Mouse (Mus musculus): ENCODE data around the gene Ensa. TPM values are rescaled to one million over a fixed set of nuclear protein-coding genes. Genes with fewer than 3 reads are reported as not detected.

The Ensa gene
- polyA plus RNA-seq, 1 experiment from 2014 or later: 131 TPM

- no peak overlapping the region for H3K4me2 ChIP-seq (ENCODE audit: low read length)
- no peak overlapping the region for H3K9ac ChIP-seq (ENCODE audit: low read depth, low read length)
- no peak overlapping the region for H3K27ac ChIP-seq (ENCODE audit: low read length)
- H3K36me3 ChIP-seq (ENCODE audit: control insufficient read depth, insufficient read depth, low read length): 0 out of 2 replicates have a peak, but pooled peaks cover 2% of the 10 kb centered on the region
- no peaks in the 10 kb centered on the region for H3K27me3 ChIP-seq (ENCODE audit: control insufficient read depth, insufficient read depth, low read depth, low read length)
- no peak overlapping the region for H3K4me3 ChIP-seq (ENCODE audit: low read depth, low read length)
- no peaks in the 10 kb centered on the region for H3K9me3 ChIP-seq (replicated peaks; ENCODE audit: control insufficient read depth, low read length, poor library complexity, severe bottlenecking)
- ATAC-seq: no peak
- H3K4me1 ChIP-seq (ENCODE audit: control insufficient read depth, insufficient read depth, low read length): peaks cover 9% of the 10 kb centered on the region
- 40% methylated on average over 3 of the region's 3 CpGs for WGBS
These were observed 47.7 kb downstream of the Ensa start for GRCm38 (mm10) chr3:95672461-95672860.

DNA sequence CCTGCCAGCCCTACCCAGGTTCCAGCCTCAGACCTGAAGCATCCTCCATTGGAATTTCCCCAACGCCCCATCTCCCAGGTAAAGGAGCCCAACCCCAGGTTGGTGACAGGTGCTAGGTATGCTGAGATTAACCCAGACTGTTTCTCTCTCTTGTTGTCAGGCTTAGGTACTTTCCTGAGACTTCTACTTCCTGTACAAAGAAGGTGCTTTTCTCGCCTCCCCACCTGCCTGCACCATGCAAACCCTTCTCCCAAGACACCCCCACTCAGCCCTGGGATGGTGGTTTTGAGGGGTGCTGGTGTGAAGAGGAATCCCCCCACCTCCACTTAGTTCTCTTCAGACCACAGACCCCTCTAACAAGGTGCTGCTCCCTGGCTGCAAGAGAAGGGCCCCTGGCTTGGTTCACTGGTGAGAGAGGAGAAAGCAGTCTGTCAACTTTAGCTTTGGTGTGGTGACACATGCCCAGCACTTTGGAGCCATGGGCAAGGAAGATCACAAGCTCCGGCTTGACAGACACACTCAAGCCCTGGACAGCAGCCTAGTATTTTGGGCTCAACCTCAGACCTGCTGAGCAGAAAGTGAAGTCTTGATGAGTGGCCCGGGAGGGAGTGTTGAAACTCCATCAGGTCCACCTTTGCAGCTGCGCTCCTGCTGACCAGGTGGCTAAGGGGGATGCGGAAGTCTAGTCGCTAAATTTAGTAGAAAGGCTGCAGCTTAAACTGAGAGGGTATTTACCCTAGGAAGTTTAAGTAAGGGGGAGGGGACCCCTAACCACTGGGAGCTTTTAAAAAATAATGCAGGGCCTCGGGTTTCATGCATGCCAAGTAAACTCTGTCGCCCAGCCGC is 48.3 kb downstream of the Ensa start:
- Histone ChIP-seq H3K9ac (ENCODE audit: low read depth, low read length) (no peak overlapping the region), H3K27ac (ENCODE audit: low read length) (no peak overlapping the region), H3K4me3 (ENCODE audit: low read depth, low read length) (no peak overlapping the region), H3K4me2 (ENCODE audit: low read length) (no peak overlapping the region), H3K9me3 (replicated peaks; ENCODE audit: control insufficient read depth, low read length, poor library complexity, severe bottlenecking) (no peaks in the 10 kb centered on the region), H3K36me3 (ENCODE audit: control insufficient read depth, insufficient read depth, low read length) (0 out of 2 replicates have a peak, but pooled peaks cover 2% of the 10 kb centered on the region), H3K4me1 (ENCODE audit: control insufficient read depth, insufficient read depth, low read length) (peaks cover 4% of the 10 kb centered on the region), H3K27me3 (ENCODE audit: control insufficient read depth, insufficient read depth, low read depth, low read length) (no peaks in the 10 kb centered on the region)
- no peak for ATAC-seq
- WGBS: 59% methylated on average over 10 of the region's 10 CpGs

DNA sequence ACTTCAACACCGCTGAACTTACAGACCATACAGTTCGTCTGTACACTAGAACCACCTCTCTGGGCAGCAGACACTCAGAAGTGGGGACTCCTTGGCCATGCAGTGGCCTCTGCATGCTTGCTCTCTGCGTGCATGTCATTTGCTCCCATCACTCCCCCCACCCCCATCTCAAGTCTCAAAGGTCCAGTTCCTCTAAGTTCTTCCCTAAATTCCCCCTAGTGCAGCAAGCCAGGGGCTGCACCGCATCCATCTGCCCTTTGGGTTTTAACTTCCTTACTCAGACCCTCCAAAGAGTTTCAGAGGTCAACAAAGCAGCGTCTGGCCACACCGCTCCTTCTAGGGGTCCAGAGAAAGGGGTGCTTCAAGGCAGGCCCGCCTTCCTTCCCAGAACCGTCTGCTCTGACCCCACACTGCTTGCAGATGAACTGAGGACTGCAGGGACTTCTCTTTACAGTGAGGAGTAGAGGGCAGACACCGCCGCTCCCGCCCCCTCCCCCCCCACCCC is 49.0 kb downstream of the Ensa start:
- Histone ChIP-seq H3K36me3 (ENCODE audit: control insufficient read depth, insufficient read depth, low read length) (0 out of 2 replicates have a peak, but pooled peaks cover 2% of the 10 kb centered on the region), H3K9me3 (replicated peaks; ENCODE audit: control insufficient read depth, low read length, poor library complexity, severe bottlenecking) (no peaks in the 10 kb centered on the region), H3K9ac (ENCODE audit: low read depth, low read length) (no peak overlapping the region), H3K27me3 (ENCODE audit: control insufficient read depth, insufficient read depth, low read depth, low read length) (no peaks in the 10 kb centered on the region), H3K27ac (ENCODE audit: low read length) (no peak overlapping the region), H3K4me3 (ENCODE audit: low read depth, low read length) (no peak overlapping the region), H3K4me1 (ENCODE audit: control insufficient read depth, insufficient read depth, low read length) (peaks cover 4% of the 10 kb centered on the region; the same call in 1 of the 2 replicates), H3K4me2 (ENCODE audit: low read length) (no peak overlapping the region)
- 29% methylated on average over 11 of the region's 11 CpGs for WGBS
- ATAC-seq: no peak

DNA sequence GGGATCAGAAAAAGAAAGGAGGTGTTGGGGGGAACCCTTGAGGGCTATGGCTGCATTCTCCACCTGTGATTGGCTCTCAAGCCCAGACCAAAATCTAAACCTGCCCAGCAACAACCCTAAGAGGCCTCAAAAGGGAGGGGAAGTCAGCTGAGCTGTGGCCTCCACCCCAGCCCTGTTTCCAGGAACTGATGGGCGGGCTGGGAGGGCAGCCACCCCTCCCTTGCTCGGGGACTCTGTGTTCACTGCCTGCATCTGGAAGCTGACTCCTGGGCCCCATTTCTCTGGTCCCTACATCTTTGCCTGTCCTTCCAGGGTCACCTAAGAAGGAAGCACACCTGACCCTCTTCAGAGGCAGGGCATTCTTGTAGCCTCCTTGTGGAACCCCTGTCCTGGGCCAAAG is 49.4 kb downstream of the Ensa start:
- WGBS: 34% methylated on average over 2 of the region's 2 CpGs
- Histone ChIP-seq H3K9ac (ENCODE audit: low read depth, low read length) (no peak overlapping the region), H3K36me3 (ENCODE audit: control insufficient read depth, insufficient read depth, low read length) (0 out of 2 replicates have a peak, but pooled peaks cover 2% of the 10 kb centered on the region), H3K4me2 (ENCODE audit: low read length) (no peak overlapping the region), H3K4me3 (ENCODE audit: low read depth, low read length) (no peak overlapping the region), H3K9me3 (replicated peaks; ENCODE audit: control insufficient read depth, low read length, poor library complexity, severe bottlenecking) (no peaks in the 10 kb centered on the region), H3K4me1 (ENCODE audit: control insufficient read depth, insufficient read depth, low read length) (peaks cover 4% of the 10 kb centered on the region; the same call in 1 of the 2 replicates), H3K27ac (ENCODE audit: low read length) (peak overlapping the region; percentile 24; the same call in 1 of the 2 replicates), H3K27me3 (ENCODE audit: control insufficient read depth, insufficient read depth, low read depth, low read length) (no peaks in the 10 kb centered on the region)
- ATAC-seq: no peak

DNA sequence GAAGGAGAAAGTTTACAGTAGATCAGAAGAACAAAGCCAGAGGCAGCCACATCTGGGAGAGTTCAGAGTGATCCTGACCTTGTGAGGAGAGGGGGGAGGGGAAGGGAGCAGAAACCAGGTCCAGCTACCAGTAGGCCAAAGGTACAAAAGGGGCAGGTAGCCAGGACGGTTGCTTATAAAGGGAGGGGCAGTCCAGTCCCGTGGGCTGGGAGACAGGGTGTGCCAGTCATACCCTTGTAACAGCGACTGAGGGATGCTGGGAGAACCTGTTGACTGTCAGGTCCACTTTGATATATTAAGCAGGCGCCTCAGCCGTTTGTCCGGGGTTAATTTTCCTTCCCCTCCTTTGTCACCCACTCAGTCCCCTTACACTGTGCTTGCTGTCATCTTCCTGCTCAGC is 50.0 kb downstream of the Ensa start:
- WGBS: 36% methylated on average over 6 of the region's 6 CpGs
- H3K4me2 ChIP-seq (ENCODE audit: low read length): no peak overlapping the region
- no peaks in the 10 kb centered on the region for H3K9me3 ChIP-seq (replicated peaks; ENCODE audit: control insufficient read depth, low read length, poor library complexity, severe bottlenecking)
- H3K27me3 ChIP-seq (ENCODE audit: control insufficient read depth, insufficient read depth, low read depth, low read length): no peaks in the 10 kb centered on the region
- H3K36me3 ChIP-seq (ENCODE audit: control insufficient read depth, insufficient read depth, low read length): 0 out of 2 replicates have a peak, but pooled peaks cover 2% of the 10 kb centered on the region
- no peak overlapping the region for H3K4me3 ChIP-seq (ENCODE audit: low read depth, low read length)
- H3K9ac ChIP-seq (ENCODE audit: low read depth, low read length): no peak overlapping the region
- H3K27ac ChIP-seq (ENCODE audit: low read length): peak overlapping the region; percentile 49
- H3K4me1 ChIP-seq (ENCODE audit: control insufficient read depth, insufficient read depth, low read length): peaks cover 4% of the 10 kb centered on the region; the same call in 1 of the 2 replicates
- no peak for ATAC-seq

- 0 out of 2 replicates have a peak, but pooled peaks cover 2% of the 10 kb centered on the region for H3K36me3 ChIP-seq (ENCODE audit: control insufficient read depth, insufficient read depth, low read length)
- 28% methylated on average over 8 of the region's 8 CpGs for WGBS
- ATAC-seq: no peak
- no peak overlapping the region for H3K4me3 ChIP-seq (ENCODE audit: low read depth, low read length)
- H3K4me2 ChIP-seq (ENCODE audit: low read length): no peak overlapping the region
- no peaks in the 10 kb centered on the region for H3K27me3 ChIP-seq (ENCODE audit: control insufficient read depth, insufficient read depth, low read depth, low read length)
- peak overlapping the region; percentile 49 for H3K27ac ChIP-seq (ENCODE audit: low read length)
- no peaks in the 10 kb centered on the region for H3K9me3 ChIP-seq (replicated peaks; ENCODE audit: control insufficient read depth, low read length, poor library complexity, severe bottlenecking)
- H3K4me1 ChIP-seq (ENCODE audit: control insufficient read depth, insufficient read depth, low read length): peaks cover 4% of the 10 kb centered on the region; the same call in 1 of the 2 replicates
- no peak overlapping the region for H3K9ac ChIP-seq (ENCODE audit: low read depth, low read length)
These were observed 50.7 kb downstream of the Ensa start for GRCm38 (mm10) chr3:95675301-95676092.

- peaks cover 4% of the 10 kb centered on the region; the same call in 1 of the 2 replicates for H3K4me1 ChIP-seq (ENCODE audit: control insufficient read depth, insufficient read depth, low read length)
- H3K4me3 ChIP-seq (ENCODE audit: low read depth, low read length): no peak overlapping the region
- H3K36me3 ChIP-seq (ENCODE audit: control insufficient read depth, insufficient read depth, low read length): 0 out of 2 replicates have a peak, but pooled peaks cover 2% of the 10 kb centered on the region
- H3K9ac ChIP-seq (ENCODE audit: low read depth, low read length): no peak overlapping the region
- H3K9me3 ChIP-seq (replicated peaks; ENCODE audit: control insufficient read depth, low read length, poor library complexity, severe bottlenecking): no peaks in the 10 kb centered on the region
- H3K27ac ChIP-seq (ENCODE audit: low read length): no peak overlapping the region
- H3K4me2 ChIP-seq (ENCODE audit: low read length): no peak overlapping the region
- H3K27me3 ChIP-seq (ENCODE audit: control insufficient read depth, insufficient read depth, low read depth, low read length): no peaks in the 10 kb centered on the region
- ATAC-seq: no peak
- 57% methylated on average over 15 of the region's 15 CpGs for WGBS
These were observed 52.1 kb downstream of the Ensa start for GRCm38 (mm10) chr3:95676745-95677419.

GRCm38 (mm10) chr3:95677420-95678090 is 52.8 kb downstream of the Ensa start:
- no peak for ATAC-seq
- 0 out of 2 replicates have a peak, but pooled peaks cover 2% of the 10 kb centered on the region for H3K36me3 ChIP-seq (ENCODE audit: control insufficient read depth, insufficient read depth, low read length)
- H3K9me3 ChIP-seq (replicated peaks; ENCODE audit: control insufficient read depth, low read length, poor library complexity, severe bottlenecking): no peaks in the 10 kb centered on the region
- H3K27me3 ChIP-seq (ENCODE audit: control insufficient read depth, insufficient read depth, low read depth, low read length): no peaks in the 10 kb centered on the region
- peaks cover 4% of the 10 kb centered on the region; the same call in 1 of the 2 replicates for H3K4me1 ChIP-seq (ENCODE audit: control insufficient read depth, insufficient read depth, low read length)
- H3K27ac ChIP-seq (ENCODE audit: low read length): no peak overlapping the region
- H3K4me3 ChIP-seq (ENCODE audit: low read depth, low read length): no peak overlapping the region
- H3K4me2 ChIP-seq (ENCODE audit: low read length): no peak overlapping the region
- WGBS: 88% methylated on average over 19 of the region's 19 CpGs
- H3K9ac ChIP-seq (ENCODE audit: low read depth, low read length): no peak overlapping the region
